Mouse (Mus musculus): ENCODE data around the gene Slc35a5. TPM values are rescaled to one million over a fixed set of nuclear protein-coding genes. Genes with fewer than 3 reads are reported as not detected.

Gene Slc35a5
- total and polyA plus RNA-seq, 3 experiments: 3.9 to 5.2 TPM; not detected in 1

GRCm38 (mm10) chr16:45117200-45117599, 41.3 kb downstream of the Slc35a5 start:
- H3K79me2 ChIP-seq (ENCODE audit: control insufficient read depth, insufficient read depth, low read length, poor library complexity): no peaks in the 10 kb centered on the region
- peaks cover 2 to 3% of the 10 kb centered on the region in 2 experiments; a peak in 3 of 4 replicates for H3K27me3 ChIP-seq (ENCODE audit: control insufficient read depth in 1 of 2, insufficient read depth in 2 of 2, low read length in 2 of 2)
- TF ChIP-seq POLR2AphosphoS2 (IDR thresholded peaks at IDR 0.05; ENCODE audit: low read length) (no peak), ETS1 (IDR thresholded peaks at IDR 0.05; ENCODE audit: low read depth, low read length) (0 out of 2 replicates have a peak, but pooled peaks have one; percentile 30), GABPA (IDR thresholded peaks at IDR 0.05; ENCODE audit: low read depth, low read length) (no peak), ZKSCAN1 (IDR thresholded peaks at IDR 0.05; ENCODE audit: low read depth, low read length) (no peak), SIN3A (IDR thresholded peaks at IDR 0.05; ENCODE audit: low read length) (no peak), BHLHE40 (IDR thresholded peaks at IDR 0.05; ENCODE audit: borderline replicate concordance, low read depth, low read length) (no peak), KAT2A (conservative IDR thresholded peaks at IDR 0.05; ENCODE audit: low read depth, low read length) (no peak), MYC (IDR thresholded peaks at IDR 0.05; ENCODE audit: low read depth, low read length) (no peak), GATA1 (IDR thresholded peaks at IDR 0.05; ENCODE audit: low read depth, low read length) (0 out of 2 replicates have a peak, but pooled peaks have one; percentile 34), RAD21 (IDR thresholded peaks at IDR 0.05; ENCODE audit: low read depth, low read length) (no peak)
- H3K4me1 ChIP-seq (ENCODE audit: control insufficient read depth in 1 of 2, insufficient read depth in 2 of 2, low read length in 2 of 2): no peaks in the 10 kb centered on the region
- H3K4me3 ChIP-seq (ENCODE audit: control insufficient read depth in 1 of 2, insufficient read depth in 1 of 2, low read depth in 2 of 2, low read length in 2 of 2): no peak overlapping the region
- H3K9me3 ChIP-seq (replicated peaks; ENCODE audit: insufficient read depth, low read length): no peaks in the 10 kb centered on the region
- no peak overlapping the region for H3K9ac ChIP-seq (ENCODE audit: control insufficient read depth, low read depth, low read length, poor library complexity, severe bottlenecking)
- no peak for DNase-seq (ENCODE audit: low read depth, low spot score)
- H3K36me3 ChIP-seq (ENCODE audit: control insufficient read depth in 1 of 2, insufficient read depth in 2 of 2, low read length in 2 of 2): no peaks in the 10 kb centered on the region
- H3K27ac ChIP-seq (ENCODE audit: control insufficient read depth, low read depth, low read length): no peak overlapping the region

GRCm38 (mm10) chr16:45110498-45110897, 48.0 kb downstream of the Slc35a5 start:
- Histone ChIP-seq H3K4me1 (ENCODE audit: control insufficient read depth in 1 of 2, insufficient read depth in 2 of 2, low read length in 2 of 2) (no peaks in the 10 kb centered on the region), H3K9ac (ENCODE audit: control insufficient read depth, low read depth, low read length, poor library complexity, severe bottlenecking) (no peak overlapping the region), H3K36me3 (ENCODE audit: control insufficient read depth in 1 of 2, insufficient read depth in 2 of 2, low read length in 2 of 2) (peaks cover 0 to 4% of the 10 kb centered on the region in 2 experiments; a peak in 1 of 4 replicates), H3K4me3 (ENCODE audit: control insufficient read depth in 1 of 2, insufficient read depth in 1 of 2, low read depth in 2 of 2, low read length in 2 of 2) (no peak overlapping the region), H3K9me3 (replicated peaks; ENCODE audit: insufficient read depth, low read length) (no peaks in the 10 kb centered on the region), H3K27ac (ENCODE audit: control insufficient read depth, low read depth, low read length) (no peak overlapping the region), H3K27me3 (ENCODE audit: control insufficient read depth in 1 of 2, insufficient read depth in 2 of 2, low read length in 2 of 2) (peaks cover 0 to 5% of the 10 kb centered on the region in 2 experiments; a peak in 3 of 4 replicates), H3K79me2 (ENCODE audit: control insufficient read depth, insufficient read depth, low read length, poor library complexity) (no peaks in the 10 kb centered on the region)
- DNase-seq (ENCODE audit: low read depth, low spot score): peak; percentile 61
- TF ChIP-seq BHLHE40 (IDR thresholded peaks at IDR 0.05; ENCODE audit: borderline replicate concordance, low read depth, low read length) (no peak), GATA1 (IDR thresholded peaks at IDR 0.05; ENCODE audit: low read depth, low read length) (peak; percentile 42), MYB (IDR thresholded peaks at IDR 0.05; ENCODE audit: low read depth, low read length) (no peak), ZMIZ1 (IDR thresholded peaks at IDR 0.05; ENCODE audit: low read depth, low read length) (no peak), UBTF (IDR thresholded peaks at IDR 0.05; ENCODE audit: borderline replicate concordance, insufficient read depth, low read depth, low read length) (no peak)
